Mouse (Mus musculus): ENCODE measurements around the gene H60c.
"Not testable (repeated sequence)": the region's sequence is repeated elsewhere in the genome, so short reads cannot be mapped to it uniquely, and the experiment has no call there.

The H60c gene
- long read RNA-seq, experiment 1: 0 reads
- long read RNA-seq, experiment 2: 0 reads

GRCm38 (mm10) chr10:3267671-3268070 lies at the start of gene H60c:
TSS of gene H60c (minus strand) at chr10:3267771.
- intact Hi-C loops (cut with DNase I): no loop called here

- intact Hi-C loops (cut with DNase I): no loop called here
These were observed 41.2 kb upstream of the H60c start for GRCm38 (mm10) chr10:3308821-3309206.

GRCm38 (mm10) chr10:3308180-3308820 lies 40.7 kb upstream of the H60c start:
- intact Hi-C loops (cut with DNase I): no loop called here

GRCm38 (mm10) chr10:3307752-3308151 lies 40.2 kb upstream of the H60c start:
- intact Hi-C loops (cut with DNase I): no loop called here

- intact Hi-C loops (cut with DNase I): no loop called here
These were observed 26.4 kb upstream of the H60c start for GRCm38 (mm10) chr10:3293969-3294368.

GRCm38 (mm10) chr10:3281047-3281446 lies 13.5 kb upstream of the H60c start:
- intact Hi-C loops (cut with DNase I): no loop called here

GRCm38 (mm10) chr10:3274065-3274464 lies 6.5 kb upstream of the H60c start:
- intact Hi-C loops (cut with DNase I): no loop called here

- intact Hi-C loops (cut with DNase I): no loop called here
These were observed 3.5 kb upstream of the H60c start for GRCm38 (mm10) chr10:3271036-3271435.

GRCm38 (mm10) chr10:3266729-3267128 lies 842 bp downstream of the H60c start:
- intact Hi-C loops (cut with DNase I): no loop called here

GRCm38 (mm10) chr10:3262784-3263183 lies 4.8 kb downstream of the H60c start:
- intact Hi-C loops (cut with DNase I): no loop called here

- intact Hi-C loops (cut with DNase I): no loop called here
These were observed 10.2 kb downstream of the H60c start for GRCm38 (mm10) chr10:3257391-3257790.

- intact Hi-C loops (cut with DNase I): not testable (repeated sequence)
These were observed 29.1 kb downstream of the H60c start for GRCm38 (mm10) chr10:3238436-3238835.

- intact Hi-C loops (cut with DNase I): no loop called here
These were observed 30.8 kb downstream of the H60c start for GRCm38 (mm10) chr10:3236638-3237270.

GRCm38 (mm10) chr10:3228447-3229195 lies 39.0 kb downstream of the H60c start:
- intact Hi-C loops (cut with DNase I): no loop called here

Measured in adrenal gland (tissue).